Mouse (Mus musculus) embryonic facial prominence, embryonic 15.5 days (tissue): ENCODE measurements around the gene Sat2. TPM values are rescaled to one million over a fixed set of nuclear protein-coding genes. Genes with fewer than 3 reads are reported as not detected.

Experiments used
- microRNA counts: library from miRNA; unstranded; fragments of <30 nt; microRNA quantifications from one replicate; lab custom pipeline; 2016
- microRNA-seq: library from miRNA; unstranded; fragments of <30 nt; microRNA quantifications from one replicate; pipeline ENCODE4, GENCODE M21; 2016; ENCODE audit warnings: borderline number of aligned reads
- polyA plus RNA-seq: library from polyadenylated mRNA; unstranded; fragments of >200 nt; fragmentation: Nextera tagmentation; extraction: Ambion mirVana; gene quantifications from 2 replicates; pipeline ENCODE4 v1.2.1, GENCODE M21; 2015

The Sat2 gene
- polyA plus RNA-seq, 1 experiment from 2014 or later, result 22.5 TPM

MicroRNA genes within 50 kb of the gene (microRNA counts, 519-probe panel; counts per million panel counts)
- microRNA mmu-miR-1934 (lab: Ali Mortazavi, UCI) (not detected), microRNA mmu-miR-467f (lab: Ali Mortazavi, UCI) (2,909 counts per million, percentile 70 among the panel's probes with 10 or more counts)

Small RNAs within 50 kb of the gene (microRNA-seq; reads per million reads assigned to microRNA genes)
- gene Mir1934 (4.1 reads per million, percentile 18 among the genes with 10 or more reads in this experiment), gene Mir467f (not detected)

Other genes starting within 250 kb of the Sat2 start
- 150 and 158 TPM in 2 replicates for gene Naa38, start 226.5 kb upstream of the Sat2 start, polyA plus RNA-seq
- 32.6 and 40.9 TPM in 2 replicates for gene Cyb5d1, start 226.4 kb upstream of the Sat2 start, polyA plus RNA-seq
- gene Tmem88, start 223.8 kb upstream of the Sat2 start, polyA plus RNA-seq, result 19.5 and 20.0 TPM in 2 replicates
- 35.5 and 37.2 TPM in 2 replicates for gene Kdm6b, start 208.3 kb upstream of the Sat2 start, polyA plus RNA-seq
- gene Dnah2, start 72.9 kb upstream of the Sat2 start, polyA plus RNA-seq, result 4.9 and 8.3 TPM in 2 replicates
- gene Efnb3, start 61.8 kb upstream of the Sat2 start, polyA plus RNA-seq, result 29.0 and 31.5 TPM in 2 replicates
- gene Wrap53, start 41.8 kb upstream of the Sat2 start, polyA plus RNA-seq, result 25.0 and 26.5 TPM in 2 replicates
- gene Trp53, start 41.7 kb upstream of the Sat2 start, polyA plus RNA-seq, result 134 and 141 TPM in 2 replicates
- gene Atp1b2, start 16.1 kb upstream of the Sat2 start, polyA plus RNA-seq, result 12.4 and 13.4 TPM in 2 replicates
- not detected in 2 replicates for gene Shbg, start 4.1 kb upstream of the Sat2 start, polyA plus RNA-seq
- gene Fxr2, start 11.0 kb downstream of the Sat2 start, polyA plus RNA-seq, result 33.4 and 34.2 TPM in 2 replicates
- gene Sox15, start 33.3 kb downstream of the Sat2 start, polyA plus RNA-seq, result 5.2 TPM in 2 replicates
- gene Mpdu1, start 40.6 kb downstream of the Sat2 start, polyA plus RNA-seq, result 66.5 and 67.3 TPM in 2 replicates
- 26.3 and 28.3 TPM in 2 replicates for gene Cd68, start 44.1 kb downstream of the Sat2 start, polyA plus RNA-seq
- 447 and 512 TPM in 2 replicates for gene Eif4a1, start 50.4 kb downstream of the Sat2 start, polyA plus RNA-seq
- gene Senp3, start 60.1 kb downstream of the Sat2 start, polyA plus RNA-seq, result 83.7 and 90.5 TPM in 2 replicates
- gene Tnfsf13, start 63.8 kb downstream of the Sat2 start, polyA plus RNA-seq, result 1.0 and 1.1 TPM in 2 replicates
- 11.9 and 13.3 TPM in 2 replicates for gene Tnfsf12, start 73.8 kb downstream of the Sat2 start, polyA plus RNA-seq
- gene Tnfsfm13, start 74.1 kb downstream of the Sat2 start, polyA plus RNA-seq, result 4.0 and 6.0 TPM in 2 replicates
- gene Polr2a, start 136.6 kb downstream of the Sat2 start, polyA plus RNA-seq, result 24.3 and 28.2 TPM in 2 replicates
- 0.15 and 0.18 TPM in 2 replicates for gene Slc35g3, start 139.9 kb downstream of the Sat2 start, polyA plus RNA-seq
- 5.7 and 6.1 TPM in 2 replicates for gene Zbtb4, start 143.9 kb downstream of the Sat2 start, polyA plus RNA-seq
- 29.3 and 38.6 TPM in 2 replicates for gene Chrnb1, start 173.9 kb downstream of the Sat2 start, polyA plus RNA-seq
- gene Fgf11, start 179.8 kb downstream of the Sat2 start, polyA plus RNA-seq, result 4.1 and 4.4 TPM in 2 replicates
- gene Tmem102, start 183.6 kb downstream of the Sat2 start, polyA plus RNA-seq, result 7.5 and 10.0 TPM in 2 replicates
- gene Gm39566, start 193.3 kb downstream of the Sat2 start, polyA plus RNA-seq, result not detected in 2 replicates
- gene Spem2, start 196.4 kb downstream of the Sat2 start, polyA plus RNA-seq, result not detected in 2 replicates
- gene Spem1, start 200.2 kb downstream of the Sat2 start, polyA plus RNA-seq, result 0.16 and 0.38 TPM in 2 replicates
- gene Nlgn2, start 215.8 kb downstream of the Sat2 start, polyA plus RNA-seq, result 10.6 and 11.6 TPM in 2 replicates
- 388 and 399 TPM in 2 replicates for gene Tmem256, start 216.5 kb downstream of the Sat2 start, polyA plus RNA-seq
- 126 and 148 TPM in 2 replicates for gene Plscr3, start 224.4 kb downstream of the Sat2 start, polyA plus RNA-seq
- gene Tnk1, start 236.7 kb downstream of the Sat2 start, polyA plus RNA-seq, result 6.9 TPM in 2 replicates